Mouse (Mus musculus) kidney, adult 2 months (tissue): ENCODE results near the gene Rerg. TPM values are rescaled to one million over a fixed set of nuclear protein-coding genes. Genes with fewer than 3 reads are reported as not detected.

Source experiments
- DNase-seq: peaks from one replicate; pipeline ENCODE4 v3.0.0; 2021
- H3K27ac ChIP-seq: fragments of 200-500 bp; 2 replicates; pipeline ENCODE4 v1.5.1; 2012; ENCODE audit warnings: low read depth, low read length, control low read depth, inconsistent platforms; ENCODE audit not compliant: insufficient read depth
- H3K27me3 ChIP-seq: fragments of 200-500 bp; replicated peaks from 2 replicates; pipeline ENCODE4 v1.6.1; 2012; ENCODE audit warnings: mild to moderate bottlenecking, moderate library complexity, low read length, inconsistent platforms; ENCODE audit not compliant: control insufficient read depth, insufficient read depth
- H3K36me3 ChIP-seq: fragments of 200-500 bp; 2 replicates; pipeline ENCODE4 v1.6.1; 2012; ENCODE audit warnings: mild to moderate bottlenecking, moderate library complexity, low read length, inconsistent platforms; ENCODE audit not compliant: control insufficient read depth, insufficient read depth
- H3K4me1 ChIP-seq: fragments of 200-500 bp; 2 replicates; pipeline ENCODE4 v1.6.1; 2011; ENCODE audit warnings: low read length; ENCODE audit not compliant: control insufficient read depth, insufficient read depth
- H3K4me3 ChIP-seq: fragments of 200-500 bp; 2 replicates; pipeline ENCODE4 v1.5.1; 2011; ENCODE audit warnings: mild to moderate bottlenecking, low read depth, low read length, control low read depth; ENCODE audit not compliant: insufficient read depth
- CTCF ChIP-seq: fragments of 200-500 bp; conservative IDR thresholded peaks from 2 replicates; pipeline ENCODE4 v1.5.1; 2011; ENCODE audit warnings: low read depth, mild to moderate bottlenecking, control low read depth, low read length, moderate library complexity, mixed read lengths; ENCODE audit not compliant: insufficient read depth, insufficient read length
- POLR2A ChIP-seq: fragments of 200-500 bp; IDR thresholded peaks from one replicate; pipeline ENCODE4 v1.6.1; 2011; ENCODE audit warnings: low read depth, low read length, control low read depth
- WGBS: fragments of 180-500 bp; shearing (Covaris S2); methylation state at CpG from one replicate; pipeline ENCODE4 v1.1.7; 2018; 5-methylcytosine and 5-hydroxymethylcytosine counted together
- polyA plus RNA-seq: library from polyadenylated mRNA; depleted of rRNA; stranded (reverse); fragments of >200 nt; gene quantifications from 2 replicates; pipeline ENCODE4 v1.2.3, GENCODE M21; 2012; rRNA removed

The Rerg gene
- polyA plus RNA-seq, result 6.0 and 6.9 TPM in 2 replicates

DNA sequence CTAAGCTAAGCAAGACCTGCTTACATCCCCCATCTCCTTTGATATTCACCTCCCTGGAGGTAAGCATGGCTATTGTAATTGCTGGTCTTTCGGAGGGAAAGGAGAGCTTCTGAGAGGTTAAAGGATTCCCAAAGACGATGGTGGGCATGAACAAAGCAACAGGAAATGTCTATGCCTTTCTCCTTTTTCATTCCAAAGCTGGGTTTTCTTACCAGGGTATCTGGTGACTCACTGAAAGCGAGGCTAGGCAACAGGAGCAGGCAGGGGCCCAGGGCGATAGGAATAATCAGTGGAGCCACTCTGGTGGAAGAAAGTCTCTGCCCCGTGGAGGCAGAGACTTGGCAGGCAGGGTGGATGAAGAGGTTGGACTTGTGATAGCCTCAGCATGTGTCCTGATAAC lies at the start of gene Rerg:
Gene Rerg, minus strand, starts transcription at position 272 of the 400 bp plus-strand sequence.
- no peak for DNase-seq
- TF ChIP-seq CTCF (no peak), POLR2A (no peak)
- Histone ChIP-seq H3K27me3 (no peaks in the 10 kb centered on the region; the same call in 1 of the 2 replicates), H3K27ac (peak within 1 kb of the TSS; percentile 83), H3K36me3 (no peaks in the 10 kb centered on the region), H3K4me3 (peak within 1 kb of the TSS; percentile 63), H3K4me1 (no peaks in the 10 kb centered on the region)
- 50% methylated on average over 5 of the region's 5 CpGs for WGBS

GRCm38 (mm10) chr6:137217841-137218463 lies 47.7 kb upstream of the Rerg start:
- 84% methylated on average over 8 of the region's 8 CpGs for WGBS
- TF ChIP-seq CTCF, result no peak
- no peak for TF ChIP-seq POLR2A
- Histone ChIP-seq H3K27ac (no peak overlapping the region), H3K36me3 (no peaks in the 10 kb centered on the region), H3K27me3 (no peaks in the 10 kb centered on the region), H3K4me1 (no peaks in the 10 kb centered on the region), H3K4me3 (no peak overlapping the region)
- no peak for DNase-seq

GRCm38 (mm10) chr6:137211441-137211840 lies 41.1 kb upstream of the Rerg start:
- H3K4me1 ChIP-seq, result peaks cover 25% of the 10 kb centered on the region
- H3K4me3 ChIP-seq, result no peak overlapping the region
- peak; percentile 64 for DNase-seq
- WGBS, result 9% methylated on average over 2 of the region's 2 CpGs
- no peaks in the 10 kb centered on the region for H3K27me3 ChIP-seq
- no peaks in the 10 kb centered on the region for H3K36me3 ChIP-seq
- H3K27ac ChIP-seq, result no peak overlapping the region
- TF ChIP-seq POLR2A, result no peak
- TF ChIP-seq CTCF, result no peak

DNA sequence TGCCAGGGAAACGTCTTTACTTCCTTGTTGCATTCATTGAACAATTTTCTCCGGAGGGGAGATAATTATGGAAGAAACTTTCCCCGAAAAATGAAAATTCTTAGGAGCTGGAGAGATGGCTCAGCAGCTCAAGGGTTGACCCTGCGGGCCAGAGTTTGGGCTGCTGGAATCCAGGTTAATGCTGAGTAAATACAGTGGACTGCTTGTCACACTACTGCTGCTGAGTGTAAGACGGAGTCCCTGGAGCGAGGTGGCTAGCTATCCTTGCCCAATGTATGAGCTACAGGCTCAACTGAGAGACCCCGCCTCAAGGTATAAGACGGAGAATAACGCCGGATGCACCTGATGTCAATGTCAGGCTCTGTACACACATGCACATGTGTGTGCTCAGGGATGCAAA lies 40.7 kb upstream of the Rerg start:
- no peak for DNase-seq
- Histone ChIP-seq H3K4me1 (peaks cover 25% of the 10 kb centered on the region), H3K36me3 (no peaks in the 10 kb centered on the region), H3K27ac (no peak overlapping the region), H3K4me3 (no peak overlapping the region), H3K27me3 (no peaks in the 10 kb centered on the region)
- 92% methylated on average over 10 of the region's 10 CpGs for WGBS
- TF ChIP-seq CTCF (no peak), POLR2A (no peak)

GRCm38 (mm10) chr6:137209992-137210391 lies 39.7 kb upstream of the Rerg start:
- Histone ChIP-seq H3K4me1 (peaks cover 25% of the 10 kb centered on the region), H3K4me3 (no peak overlapping the region), H3K27me3 (no peaks in the 10 kb centered on the region), H3K27ac (peak overlapping the region; percentile 41; the same call in 1 of the 2 replicates), H3K36me3 (no peaks in the 10 kb centered on the region)
- peak; percentile 95 for DNase-seq
- WGBS, result 40% methylated on average over 8 of the region's 8 CpGs
- no peak for TF ChIP-seq POLR2A
- TF ChIP-seq CTCF, result no peak

DNA sequence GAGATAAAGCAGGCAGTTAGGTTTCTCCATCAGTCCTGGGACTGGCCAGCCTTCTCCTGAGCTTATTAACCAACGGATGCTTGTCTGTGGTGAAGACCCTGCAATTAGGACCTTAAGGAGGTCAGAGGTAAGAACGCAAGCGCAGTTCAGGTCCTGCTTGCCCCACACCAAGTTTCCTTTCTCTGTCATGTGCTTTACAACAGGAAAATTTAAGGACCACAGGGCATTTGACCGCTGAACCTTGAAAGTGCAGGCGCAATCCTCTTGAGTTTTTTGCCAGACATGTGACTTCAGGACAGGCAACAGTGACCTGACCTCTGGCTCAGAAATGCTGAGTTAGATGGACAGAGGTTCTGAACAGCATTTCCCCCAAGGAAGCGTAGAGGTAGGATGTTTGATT lies 36.8 kb upstream of the Rerg start:
- H3K4me1 ChIP-seq, result peaks cover 25% of the 10 kb centered on the region
- DNase-seq, result peak; percentile 87
- no peak for TF ChIP-seq POLR2A
- H3K36me3 ChIP-seq, result no peaks in the 10 kb centered on the region
- H3K27ac ChIP-seq, result peak overlapping the region; percentile 80; the same call in 1 of the 2 replicates
- no peak overlapping the region for H3K4me3 ChIP-seq
- 33% methylated on average over 6 of the region's 6 CpGs for WGBS
- H3K27me3 ChIP-seq, result no peaks in the 10 kb centered on the region

- Histone ChIP-seq H3K27ac (no peak overlapping the region), H3K4me1 (peaks cover 21% of the 10 kb centered on the region), H3K36me3 (no peaks in the 10 kb centered on the region), H3K27me3 (no peaks in the 10 kb centered on the region), H3K4me3 (no peak overlapping the region)
- TF ChIP-seq POLR2A, result no peak
- no peak for TF ChIP-seq CTCF
- peak; percentile 30 for DNase-seq
- 54% methylated on average over 11 of the region's 11 CpGs for WGBS
These were observed 35.5 kb upstream of the Rerg start for GRCm38 (mm10) chr6:137205662-137206400.

- Histone ChIP-seq H3K4me3 (no peak overlapping the region), H3K27me3 (no peaks in the 10 kb centered on the region), H3K36me3 (no peaks in the 10 kb centered on the region), H3K27ac (no peak overlapping the region), H3K4me1 (peaks cover 7% of the 10 kb centered on the region)
- WGBS, result 87% methylated on average over 4 of the region's 4 CpGs
- TF ChIP-seq POLR2A (no peak), CTCF (no peak)
- no peak for DNase-seq
These were observed 32.4 kb upstream of the Rerg start for GRCm38 (mm10) chr6:137202661-137203060.
